Mouse (Mus musculus) lung, postnatal 0 days (tissue): ENCODE data around the gene Mgat1. TPM values are rescaled to one million over a fixed set of nuclear protein-coding genes. Genes with fewer than 3 reads are reported as not detected.
"Not testable (repeated sequence)": the region's sequence is repeated elsewhere in the genome, so short reads cannot be mapped to it uniquely, and the experiment has no call there.

Experiments
- ATAC-seq: fragments of 200-750 bp; cut with Nextera tagmentation; 2 replicates; pipeline ENCODE4 v1.8.0; 2017; ENCODE audit warnings: moderate library complexity
- DNase-seq: peaks from one replicate; pipeline ENCODE4 v3.0.0-alpha.2; 2016; ENCODE audit warnings: low spot score
- H3K27ac ChIP-seq: fragments of 300-500 bp; sonication (generic); 2 replicates; pipeline ENCODE4 v1.5.1; 2014; ENCODE audit warnings: antibody characterized with exemption, mild to moderate bottlenecking, low read length, mixed read lengths
- H3K27me3 ChIP-seq: fragments of 300-500 bp; sonication (generic); replicated peaks from 2 replicates; pipeline ENCODE4 v1.6.1; 2014; ENCODE audit warnings: low read length, mixed read lengths; ENCODE audit not compliant: insufficient read depth
- H3K36me3 ChIP-seq: fragments of 300-500 bp; sonication (generic); 2 replicates; pipeline ENCODE4 v1.6.1; 2014; ENCODE audit warnings: low read length, mixed read lengths; ENCODE audit not compliant: insufficient read depth
- H3K4me1 ChIP-seq: fragments of 300-500 bp; sonication (generic); 2 replicates; pipeline ENCODE4 v1.6.1; 2014; ENCODE audit warnings: antibody characterized with exemption, low read depth, low read length, mixed read lengths; ENCODE audit not compliant: insufficient read depth
- H3K4me2 ChIP-seq: fragments of 300-500 bp; sonication (generic); replicated peaks from 2 replicates; pipeline ENCODE4 v1.6.1; 2014; ENCODE audit warnings: low read depth, mild to moderate bottlenecking, low read length, moderate library complexity, mixed read lengths
- H3K4me3 ChIP-seq: fragments of 300-500 bp; sonication (generic); 2 replicates; pipeline ENCODE4 v1.5.1; 2014; ENCODE audit warnings: low read depth, low read length
- H3K9ac ChIP-seq: fragments of 300-500 bp; sonication (generic); replicated peaks from 2 replicates; pipeline ENCODE4 v1.6.1; 2014; ENCODE audit warnings: low read depth, mild to moderate bottlenecking
- H3K9me3 ChIP-seq: fragments of 300-500 bp; sonication (generic); 2 replicates; pipeline ENCODE4 v1.6.1; 2016; ENCODE audit warnings: low read length, mixed read lengths
- CTCF ChIP-seq: IDR thresholded peaks from 2 replicates; pipeline ENCODE4 v1.5.1; 2016; ENCODE audit warnings: antibody characterized with exemption, mild to moderate bottlenecking
- EP300 ChIP-seq: IDR thresholded peaks from 2 replicates; pipeline ENCODE4 v1.6.1; 2016; ENCODE audit warnings: antibody characterized with exemption, mild to moderate bottlenecking, control low read depth
- WGBS: fragments of 180-500 bp; shearing (Covaris S2); extraction: QIAGEN DNeasy Blood & Tissue Kit; methylation state at CpG from one replicate; pipeline ENCODE4 v1.1.7; 2014; 5-methylcytosine and 5-hydroxymethylcytosine counted together
- polyA plus RNA-seq: library from polyadenylated mRNA; unstranded; fragments of >200 nt; fragmentation: Nextera tagmentation; extraction: Ambion mirVana; gene quantifications from 2 replicates; pipeline ENCODE4 v1.2.1, GENCODE M21; 2015

Mgat1 gene
- polyA plus RNA-seq: 90.2 and 94.5 TPM in 2 replicates

DNA sequence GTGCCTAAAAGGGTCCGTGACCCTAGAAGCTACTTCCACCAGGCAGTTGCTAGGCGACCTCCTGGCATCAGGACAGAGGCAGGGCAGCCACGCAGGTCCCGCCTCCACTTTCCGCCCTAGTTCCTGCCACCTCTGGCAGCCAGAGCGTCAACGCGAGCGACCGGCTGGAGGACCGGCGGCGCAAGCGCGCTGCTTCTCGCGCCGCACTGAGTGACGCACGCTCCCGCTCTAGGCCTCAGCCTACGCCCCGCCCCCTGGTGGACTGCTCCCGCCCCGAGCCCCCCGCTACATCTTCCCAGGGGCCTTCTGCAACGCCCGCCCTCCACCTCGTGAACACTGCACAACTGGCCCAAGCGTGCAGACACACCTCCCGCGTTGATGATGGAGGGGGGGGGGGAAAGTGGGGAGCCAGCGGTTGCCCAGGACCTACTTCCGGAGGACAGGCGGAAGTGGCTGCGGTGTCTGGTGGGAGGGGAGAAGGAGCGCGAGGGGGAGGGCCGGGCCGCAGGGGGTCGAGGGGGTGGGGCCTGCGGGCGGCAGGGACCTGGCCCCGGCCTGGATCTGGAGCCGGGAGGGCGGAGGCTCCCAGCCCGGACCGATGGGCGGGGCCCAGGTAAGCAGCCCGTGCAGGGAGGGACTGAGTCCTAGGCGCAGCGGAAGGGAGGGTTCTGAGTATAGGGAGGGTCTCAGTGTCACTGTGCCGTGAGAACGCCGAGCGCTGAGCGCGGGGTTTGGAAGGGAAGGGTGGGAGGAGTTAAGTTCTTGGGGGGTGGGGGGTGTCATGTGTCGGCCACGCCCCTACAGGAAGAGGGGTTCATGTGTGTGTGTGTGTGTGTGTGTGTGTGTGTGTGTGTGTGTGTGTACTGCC, at the start of gene Mgat1:
Gene Mgat1 (plus strand): TSS at position 465 of the 868 bp plus-strand sequence.
- WGBS: 2% methylated on average over 44 of the region's 60 CpGs
- Histone ChIP-seq H3K9me3 (no peaks in the 10 kb centered on the region), H3K27me3 (no peaks in the 10 kb centered on the region), H3K4me1 (peaks cover 22% of the 10 kb centered on the region), H3K4me3 (peak within 1 kb of the TSS; percentile 52), H3K4me2 (peak within 1 kb of the TSS; percentile 64), H3K36me3 (no peaks in the 10 kb centered on the region), H3K27ac (peak within 1 kb of the TSS; percentile 95), H3K9ac (peak within 1 kb of the TSS; percentile 52)
- ATAC-seq (peak; percentile 89), DNase-seq (peak; percentile 99)
- peak; percentile 59 for TF ChIP-seq CTCF
- TF ChIP-seq EP300: 0 out of 2 replicates have a peak, but pooled peaks have one; percentile 7

DNA sequence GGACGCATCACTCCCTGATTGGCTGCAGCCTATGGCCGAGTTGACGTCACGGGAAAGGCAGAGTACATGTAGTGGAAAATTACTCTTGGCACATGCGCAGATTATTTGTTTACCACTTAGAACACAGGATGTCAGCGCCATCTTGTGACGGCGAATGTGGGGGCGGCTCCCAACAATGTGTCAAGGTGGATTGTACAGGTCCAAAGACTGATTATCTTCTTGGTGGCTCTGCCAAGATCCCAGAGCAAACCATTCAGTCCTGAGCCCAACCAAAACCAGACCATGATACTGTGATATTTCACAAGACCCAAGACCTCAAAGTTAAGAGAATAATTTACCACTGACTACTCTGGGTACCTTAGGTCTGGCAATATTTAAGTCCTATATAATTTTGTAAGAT, 49.2 kb upstream of the Mgat1 start:
- not testable (repeated sequence) for H3K9ac ChIP-seq, H3K27me3 ChIP-seq, ATAC-seq, H3K4me2 ChIP-seq, DNase-seq, H3K4me1 ChIP-seq, H3K9me3 ChIP-seq, H3K4me3 ChIP-seq, H3K27ac ChIP-seq, H3K36me3 ChIP-seq
- WGBS: 92% methylated on average over 9 of the region's 9 CpGs

DNA sequence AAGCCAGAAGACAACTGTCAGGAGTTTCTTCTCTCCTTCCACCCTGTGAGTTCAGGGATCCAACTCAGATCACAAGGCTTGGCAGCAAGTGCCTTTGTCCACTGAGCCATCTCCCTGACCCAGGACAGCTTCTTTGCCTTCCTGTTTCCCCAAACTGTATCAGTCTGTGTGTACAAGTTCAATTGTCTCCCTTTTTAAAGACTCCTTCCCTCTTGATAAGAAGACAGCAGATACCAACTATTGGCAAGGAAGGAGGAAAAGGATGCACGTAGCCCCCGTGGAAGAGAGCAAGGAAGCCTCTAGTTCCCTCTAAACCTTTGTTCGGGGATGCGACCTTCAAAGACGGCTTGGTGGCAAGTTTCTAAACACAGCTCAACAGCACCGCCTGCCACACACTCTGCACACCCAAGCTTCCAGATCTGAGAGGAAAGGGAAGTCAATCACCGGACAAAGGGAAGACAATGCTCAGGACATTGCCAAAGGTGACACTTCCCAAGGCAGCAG, 48.1 kb upstream of the Mgat1 start:
- Histone ChIP-seq H3K4me3 (no peak overlapping the region), H3K9me3 (no peaks in the 10 kb centered on the region), H3K27me3 (no peaks in the 10 kb centered on the region), H3K27ac (no peak overlapping the region), H3K4me1 (no peaks in the 10 kb centered on the region), H3K36me3 (no peaks in the 10 kb centered on the region), H3K9ac (no peak overlapping the region), H3K4me2 (no peak overlapping the region)
- ATAC-seq (peak; percentile 83), DNase-seq (peak; percentile 53)
- TF ChIP-seq EP300 (peak; percentile 80), CTCF (peak; percentile 45)
- 59% methylated on average over 7 of the region's 7 CpGs for WGBS

DNA sequence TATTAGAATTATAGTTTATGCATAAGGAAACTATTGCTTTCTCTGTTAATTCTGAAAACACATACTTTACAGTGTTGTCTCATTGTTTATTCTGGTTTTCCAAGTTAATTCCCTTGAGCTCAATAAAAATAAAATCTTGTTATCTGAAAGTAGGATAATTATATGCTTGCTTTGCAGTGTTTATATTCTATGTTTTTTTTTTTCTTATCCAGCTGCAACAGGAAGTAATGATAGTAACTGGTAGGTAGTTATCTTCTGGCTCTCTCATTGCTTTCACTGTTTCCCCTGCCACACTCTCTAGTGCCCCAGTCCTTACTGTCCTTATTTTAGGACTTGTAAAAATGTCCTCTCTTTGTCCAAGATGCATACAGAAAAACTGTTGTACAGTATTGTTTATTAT, 43.3 kb upstream of the Mgat1 start:
- Histone ChIP-seq H3K4me3 (no peak overlapping the region), H3K36me3 (no peaks in the 10 kb centered on the region), H3K4me2 (no peak overlapping the region), H3K4me1 (peaks cover 7% of the 10 kb centered on the region; the same call in 1 of the 2 replicates), H3K9me3 (no peaks in the 10 kb centered on the region), H3K9ac (no peak overlapping the region), H3K27me3 (no peaks in the 10 kb centered on the region), H3K27ac (no peak overlapping the region)
- ATAC-seq: no peak
- TF ChIP-seq CTCF: no peak
- no peak for TF ChIP-seq EP300
- DNase-seq: no peak

DNA sequence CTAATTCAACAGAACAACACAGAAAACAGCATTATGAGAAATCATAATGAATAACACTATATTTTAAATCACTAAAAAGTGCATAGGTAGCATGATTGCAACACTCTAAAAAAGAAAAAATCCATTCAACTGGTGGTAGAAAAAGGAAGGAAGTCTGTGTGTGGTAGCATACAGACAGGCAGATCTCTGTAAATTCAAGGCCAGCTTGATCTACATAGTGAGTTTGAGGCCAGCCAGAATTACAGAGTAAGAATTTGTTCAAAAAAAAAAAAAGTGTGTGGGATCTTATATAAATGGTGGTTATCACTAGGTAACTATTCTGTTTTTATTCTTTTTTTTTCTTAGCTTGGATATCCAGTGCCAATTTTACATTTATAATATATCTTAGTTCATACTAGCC, 42.8 kb upstream of the Mgat1 start:
- Histone ChIP-seq H3K36me3 (no peaks in the 10 kb centered on the region), H3K4me3 (no peak overlapping the region), H3K27me3 (no peaks in the 10 kb centered on the region), H3K4me1 (peaks cover 7% of the 10 kb centered on the region; the same call in 1 of the 2 replicates), H3K9ac (no peak overlapping the region), H3K27ac (no peak overlapping the region), H3K9me3 (no peaks in the 10 kb centered on the region), H3K4me2 (no peak overlapping the region)
- TF ChIP-seq EP300: no peak
- no peak for TF ChIP-seq CTCF
- DNase-seq: no peak
- no peak for ATAC-seq

DNA sequence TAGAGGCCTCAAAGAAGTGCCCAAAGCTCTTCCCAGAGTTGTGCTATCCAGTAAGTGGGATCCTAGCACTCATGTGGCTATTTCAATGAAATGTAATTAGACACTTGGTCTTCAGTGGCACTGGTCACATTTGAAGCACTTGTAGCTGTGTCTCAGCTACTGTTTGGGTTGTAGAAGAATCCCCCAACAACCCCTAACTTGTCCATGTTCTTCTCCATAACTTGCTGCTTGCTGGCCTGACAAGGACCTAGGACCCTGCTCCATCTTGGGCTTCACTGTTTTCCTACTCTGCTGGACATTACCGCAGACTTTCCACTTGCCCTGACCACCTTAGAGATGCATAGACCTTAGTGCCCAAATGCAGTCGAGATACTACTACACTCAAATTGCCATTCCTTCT, 41.9 kb upstream of the Mgat1 start:
- Histone ChIP-seq H3K4me2 (peak overlapping the region; percentile 82), H3K4me1 (peaks cover 7% of the 10 kb centered on the region; the same call in 1 of the 2 replicates), H3K27ac (peak overlapping the region; percentile 99), H3K9me3 (no peaks in the 10 kb centered on the region), H3K9ac (peak overlapping the region; percentile 96), H3K27me3 (no peaks in the 10 kb centered on the region), H3K36me3 (no peaks in the 10 kb centered on the region), H3K4me3 (peak overlapping the region; percentile 87)
- TF ChIP-seq CTCF: no peak
- TF ChIP-seq EP300: no peak
- WGBS: 35% methylated on average over 2 of the region's 2 CpGs
- DNase-seq: no peak
- ATAC-seq: no peak
